Mouse (Mus musculus) megakaryocyte, embryonic 14.5 days (primary cell): ENCODE measurements around the gene Spi1.

ENCODE experiments used
- FLI1 ChIP-seq: IDR thresholded peaks from 2 replicates; pipeline ENCODE4 v1.6.1; 2012; ENCODE audit warnings: low read length, inconsistent platforms, mixed read lengths
- GATA1 ChIP-seq: IDR thresholded peaks from 3 replicates; pipeline ENCODE4 v1.6.1; 2012; ENCODE audit warnings: mixed read lengths, low read length, inconsistent platforms, borderline replicate concordance

DNA sequence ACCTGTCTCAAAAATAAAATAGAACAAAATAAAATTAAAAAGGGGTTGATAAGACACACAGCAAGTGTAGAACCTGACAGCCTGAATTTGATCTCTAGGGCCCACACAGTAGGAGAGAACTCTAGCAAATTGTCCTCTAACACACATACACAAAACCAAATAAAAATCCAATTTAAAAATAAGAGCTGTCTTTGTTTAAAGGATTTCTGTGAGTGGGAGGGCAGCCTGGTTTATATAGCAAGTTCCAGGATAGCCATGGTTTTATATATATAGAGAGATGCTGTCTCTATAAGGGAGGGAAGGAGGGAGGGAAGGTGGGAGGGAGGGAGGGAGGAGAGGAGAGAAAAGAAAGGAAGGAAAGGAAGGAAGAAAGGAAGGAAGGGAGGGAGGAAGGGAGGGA, 65.9 kb downstream of the Spi1 start:
- TF ChIP-seq FLI1 (no peak), GATA1 (no peak)
